Mouse (Mus musculus): Measurements from ENCODE around the gene Gm3045. TPM values are rescaled to one million over a fixed set of nuclear protein-coding genes. Genes with fewer than 3 reads are reported as not detected.
A peak's percentile ranks its signal among the peaks of the same experiment; 100 is the strongest.

Gene Gm3045
- total and polyA plus RNA-seq, 3 experiments = 0.05 TPM; not detected in 2

GRCm38 (mm10) chr13:56463750-56464149 is 37.4 kb downstream of the Gm3045 start:
- TF ChIP-seq POLR2AphosphoS5 (IDR thresholded peaks at IDR 0.05; ENCODE audit: insufficient replicate concordance, low read depth, low read length) (no peak), GATA1 (IDR thresholded peaks at IDR 0.05; ENCODE audit: borderline replicate concordance, low read length) (no peak), CTCF (IDR thresholded peaks at IDR 0.05; ENCODE audit: low read depth, low read length) (no peak), GATA2 (IDR thresholded peaks at IDR 0.05; ENCODE audit: borderline replicate concordance, low read depth, low read length) (no peak), TAL1 (conservative IDR thresholded peaks at IDR 0.05; ENCODE audit: low read depth, low read length) (no peak)
- ATAC-seq (ENCODE audit: extremely low read depth, insufficient number of reproducible peaks, low FRiP score, poor library complexity, severe bottlenecking) = no peak
- H3K27me3 ChIP-seq (ENCODE audit: insufficient read depth, low read length) = no peaks in the 10 kb centered on the region

GRCm38 (mm10) chr13:56467786-56468185 is 41.4 kb downstream of the Gm3045 start:
- ATAC-seq (ENCODE audit: extremely low read depth, insufficient number of reproducible peaks, low FRiP score, poor library complexity, severe bottlenecking) (no peak), DNase-seq (ENCODE audit: low spot score) (no peak)
- no peak for TF ChIP-seq GATA2 (IDR thresholded peaks at IDR 0.05; ENCODE audit: borderline replicate concordance, low read depth, low read length)
- no peak for TF ChIP-seq POLR2AphosphoS5 (IDR thresholded peaks at IDR 0.05; ENCODE audit: insufficient replicate concordance, low read depth, low read length)
- TF ChIP-seq CTCF (IDR thresholded peaks at IDR 0.05; ENCODE audit: low read depth, low read length) = no peak
- TF ChIP-seq GATA1 (IDR thresholded peaks at IDR 0.05; ENCODE audit: borderline replicate concordance, low read length) = no peak
- no peak for TF ChIP-seq TAL1 (conservative IDR thresholded peaks at IDR 0.05; ENCODE audit: low read depth, low read length)
- H3K27me3 ChIP-seq (ENCODE audit: insufficient read depth, low read length) = no peaks in the 10 kb centered on the region
- no peaks in the 10 kb centered on the region for H3K36me3 ChIP-seq (replicated peaks)
- peaks cover 73% of the 10 kb centered on the region for H3K9me3 ChIP-seq (replicated peaks)
- H3K4me1 ChIP-seq (ENCODE audit: insufficient read depth, low read depth, low read length) = no peaks in the 10 kb centered on the region
- H3K4me3 ChIP-seq (ENCODE audit: low read depth, low read length) = no peak overlapping the region

More at GRCm38 (mm10) chr13:56463750-56464149, 37.4 kb downstream of the Gm3045 start:
- Histone ChIP-seq H3K4me3 (ENCODE audit: low read depth, low read length) (no peak overlapping the region), H3K9me3 (replicated peaks) (peaks cover 52% of the 10 kb centered on the region), H3K36me3 (replicated peaks) (no peaks in the 10 kb centered on the region), H3K4me1 (ENCODE audit: insufficient read depth, low read depth, low read length) (no peaks in the 10 kb centered on the region)
- DNase-seq (ENCODE audit: low spot score) = no peak

DNA sequence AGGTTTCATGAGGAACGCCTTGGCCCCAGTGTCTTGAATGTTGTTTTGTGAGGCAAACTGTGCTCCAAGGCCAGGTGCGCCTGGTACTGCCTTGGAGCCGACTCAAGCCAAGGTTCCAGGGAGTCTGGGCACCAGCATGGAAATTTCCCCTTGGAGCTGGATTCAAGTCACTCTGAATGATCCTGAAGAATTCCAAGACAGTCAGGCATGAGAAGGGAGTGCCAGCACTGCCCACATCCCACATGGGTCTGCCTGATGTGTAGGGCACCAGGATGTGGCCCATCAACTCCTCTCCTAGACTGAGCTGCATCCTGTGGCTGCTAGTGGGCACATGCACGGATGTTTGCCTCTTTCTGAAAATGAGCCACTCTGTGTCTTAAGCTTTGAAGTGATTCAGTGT is 42.1 kb downstream of the Gm3045 start:
- peaks cover 77% of the 10 kb centered on the region for H3K9me3 ChIP-seq (replicated peaks)
- H3K27me3 ChIP-seq (ENCODE audit: insufficient read depth, low read length) = no peaks in the 10 kb centered on the region
- H3K4me3 ChIP-seq (ENCODE audit: low read depth, low read length) = peak overlapping the region; percentile 2; the same call in 1 of the 2 replicates
- no peak for TF ChIP-seq TAL1 (conservative IDR thresholded peaks at IDR 0.05; ENCODE audit: low read depth, low read length)
- TF ChIP-seq GATA1 (IDR thresholded peaks at IDR 0.05; ENCODE audit: borderline replicate concordance, low read length) = no peak
- TF ChIP-seq CTCF (IDR thresholded peaks at IDR 0.05; ENCODE audit: low read depth, low read length) = no peak
- TF ChIP-seq POLR2AphosphoS5 (IDR thresholded peaks at IDR 0.05; ENCODE audit: insufficient replicate concordance, low read depth, low read length) = no peak
- no peak for TF ChIP-seq GATA2 (IDR thresholded peaks at IDR 0.05; ENCODE audit: borderline replicate concordance, low read depth, low read length)
- no peaks in the 10 kb centered on the region for H3K36me3 ChIP-seq (replicated peaks)
- H3K4me1 ChIP-seq (ENCODE audit: insufficient read depth, low read depth, low read length) = no peaks in the 10 kb centered on the region
- no peak for ATAC-seq (ENCODE audit: extremely low read depth, insufficient number of reproducible peaks, low FRiP score, poor library complexity, severe bottlenecking)
- no peak for DNase-seq (ENCODE audit: low spot score)

GRCm38 (mm10) chr13:56471211-56471610 is 44.8 kb downstream of the Gm3045 start:
- H3K27me3 ChIP-seq (ENCODE audit: insufficient read depth, low read length) = no peaks in the 10 kb centered on the region
- no peak for ATAC-seq (ENCODE audit: extremely low read depth, insufficient number of reproducible peaks, low FRiP score, poor library complexity, severe bottlenecking)
- no peak for TF ChIP-seq GATA2 (IDR thresholded peaks at IDR 0.05; ENCODE audit: borderline replicate concordance, low read depth, low read length)
- no peak for TF ChIP-seq CTCF (IDR thresholded peaks at IDR 0.05; ENCODE audit: low read depth, low read length)
- H3K9me3 ChIP-seq (replicated peaks) = peaks cover 86% of the 10 kb centered on the region
- no peak overlapping the region for H3K4me3 ChIP-seq (ENCODE audit: low read depth, low read length)
- no peak for DNase-seq (ENCODE audit: low spot score)
- H3K4me1 ChIP-seq (ENCODE audit: insufficient read depth, low read depth, low read length) = no peaks in the 10 kb centered on the region
- H3K36me3 ChIP-seq (replicated peaks) = no peaks in the 10 kb centered on the region

- DNase-seq (ENCODE audit: low spot score) (no peak), ATAC-seq (ENCODE audit: extremely low read depth, insufficient number of reproducible peaks, low FRiP score, poor library complexity, severe bottlenecking) (no peak)
- Histone ChIP-seq H3K4me1 (ENCODE audit: insufficient read depth, low read depth, low read length) (no peaks in the 10 kb centered on the region), H3K27me3 (ENCODE audit: insufficient read depth, low read length) (no peaks in the 10 kb centered on the region), H3K9me3 (replicated peaks) (peaks cover 90% of the 10 kb centered on the region), H3K4me3 (ENCODE audit: low read depth, low read length) (no peak overlapping the region), H3K36me3 (replicated peaks) (no peaks in the 10 kb centered on the region)
- TF ChIP-seq POLR2AphosphoS5 (IDR thresholded peaks at IDR 0.05; ENCODE audit: insufficient replicate concordance, low read depth, low read length) = no peak
- TF ChIP-seq CTCF (IDR thresholded peaks at IDR 0.05; ENCODE audit: low read depth, low read length) = no peak
- no peak for TF ChIP-seq GATA1 (IDR thresholded peaks at IDR 0.05; ENCODE audit: borderline replicate concordance, low read length)
- TF ChIP-seq GATA2 (IDR thresholded peaks at IDR 0.05; ENCODE audit: borderline replicate concordance, low read depth, low read length) = no peak
- TF ChIP-seq TAL1 (conservative IDR thresholded peaks at IDR 0.05; ENCODE audit: low read depth, low read length) = no peak
These were observed 45.6 kb downstream of the Gm3045 start for GRCm38 (mm10) chr13:56471951-56472350.

- TF ChIP-seq GATA1 (IDR thresholded peaks at IDR 0.05; ENCODE audit: borderline replicate concordance, low read length) (no peak), TAL1 (conservative IDR thresholded peaks at IDR 0.05; ENCODE audit: low read depth, low read length) (no peak), POLR2AphosphoS5 (IDR thresholded peaks at IDR 0.05; ENCODE audit: insufficient replicate concordance, low read depth, low read length) (no peak)
- no peaks in the 10 kb centered on the region for H3K4me1 ChIP-seq (ENCODE audit: insufficient read depth, low read depth, low read length)
- H3K27me3 ChIP-seq (ENCODE audit: insufficient read depth, low read length) = no peaks in the 10 kb centered on the region
- H3K36me3 ChIP-seq (replicated peaks) = no peaks in the 10 kb centered on the region
- H3K9me3 ChIP-seq (replicated peaks) = peaks cover 93% of the 10 kb centered on the region
- no peak overlapping the region for H3K4me3 ChIP-seq (ENCODE audit: low read depth, low read length)
- ATAC-seq (ENCODE audit: extremely low read depth, insufficient number of reproducible peaks, low FRiP score, poor library complexity, severe bottlenecking) (no peak), DNase-seq (ENCODE audit: low spot score) (no peak)
These were observed 46.3 kb downstream of the Gm3045 start for GRCm38 (mm10) chr13:56472661-56473060.

DNA sequence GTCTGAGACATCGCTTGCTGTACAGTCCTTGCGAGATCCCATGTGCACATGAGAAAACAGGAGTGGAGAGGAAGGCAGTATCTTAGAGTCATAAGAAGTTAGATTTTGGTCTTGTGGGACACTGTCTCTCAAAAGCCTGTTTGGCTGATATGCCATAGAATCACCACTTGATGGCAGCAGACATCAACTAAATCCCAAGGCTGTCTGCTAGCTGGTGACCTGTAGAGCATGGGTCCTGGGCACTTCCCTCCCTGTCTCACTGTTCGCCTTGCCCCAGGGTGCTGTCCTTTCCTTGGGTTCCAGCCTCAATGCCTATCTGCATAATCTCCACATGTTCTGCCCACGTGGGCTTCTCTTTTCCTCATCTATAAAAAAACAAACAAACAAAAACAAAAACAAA is 49.0 kb downstream of the Gm3045 start:
- no peak for TF ChIP-seq TAL1 (conservative IDR thresholded peaks at IDR 0.05; ENCODE audit: low read depth, low read length)
- no peak for TF ChIP-seq POLR2AphosphoS5 (IDR thresholded peaks at IDR 0.05; ENCODE audit: insufficient replicate concordance, low read depth, low read length)
- no peak for TF ChIP-seq CTCF (IDR thresholded peaks at IDR 0.05; ENCODE audit: low read depth, low read length)
- TF ChIP-seq GATA1 (IDR thresholded peaks at IDR 0.05; ENCODE audit: borderline replicate concordance, low read length) = no peak
- no peak for TF ChIP-seq GATA2 (IDR thresholded peaks at IDR 0.05; ENCODE audit: borderline replicate concordance, low read depth, low read length)
- DNase-seq (ENCODE audit: low spot score) = no peak
- peak; percentile 15; the same call in 1 of the 2 replicates for ATAC-seq (ENCODE audit: extremely low read depth, insufficient number of reproducible peaks, low FRiP score, poor library complexity, severe bottlenecking)
- H3K4me1 ChIP-seq (ENCODE audit: insufficient read depth, low read depth, low read length) = no peaks in the 10 kb centered on the region
- peaks cover 91% of the 10 kb centered on the region for H3K9me3 ChIP-seq (replicated peaks)
- H3K36me3 ChIP-seq (replicated peaks) = no peaks in the 10 kb centered on the region
- H3K27me3 ChIP-seq (ENCODE audit: insufficient read depth, low read length) = no peaks in the 10 kb centered on the region
- H3K4me3 ChIP-seq (ENCODE audit: low read depth, low read length) = no peak overlapping the region
